ENCODE assay signal across 18 mouse cellular contexts in the genomic region with DNA sequence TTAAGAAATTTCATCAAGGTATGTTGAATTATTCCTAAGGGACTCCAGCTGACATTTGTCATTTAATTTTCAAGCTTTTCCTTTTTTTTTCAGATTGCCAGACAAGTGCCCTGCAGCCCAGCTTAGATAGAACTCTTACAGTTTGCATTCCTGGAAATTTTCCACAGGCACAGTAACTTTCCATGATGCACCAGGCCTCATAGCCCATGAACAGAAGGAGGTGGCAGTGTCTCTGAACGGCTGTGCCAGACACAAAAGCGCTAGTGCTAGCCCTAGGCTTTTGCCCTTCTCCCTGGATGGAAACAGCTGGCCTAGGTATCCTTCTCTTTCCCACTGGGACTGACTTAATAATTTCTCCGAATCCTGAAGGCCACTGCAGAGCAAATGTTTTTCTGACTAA.
A peak's percentile ranks its signal among the peaks of the same experiment; 100 is the strongest.
DNase-seq lines count a peak whose midpoint lies in the region; ATAC-seq and TF ChIP-seq lines count a peak whose summit lies in the region.
"Had no signal": no experiment of that assay in that cellular context is flagged by ENCODE, and none has a peak within 500 bp of the region (broad histone marks: within the 10 kb centered on the region; RNA-seq: fewer than 3 reads in every experiment).

No protein-coding gene starts in this region.

- H3K4me1 ChIP-seq in heart, embryonic 13.5 days = peaks cover 41% of the 10 kb centered on the region
- no peaks in the 10 kb centered on the region; the same call in 1 of the 2 replicates for H3K4me1 ChIP-seq in kidney, adult 2 months (ENCODE audit: control insufficient read depth, insufficient read depth, low read length)
- H3K4me1 ChIP-seq in kidney, embryonic 16.5 days (ENCODE audit: insufficient read depth, low read length) = no peaks in the 10 kb centered on the region
- peaks cover 3% of the 10 kb centered on the region; the same call in 1 of the 2 replicates for H3K4me1 ChIP-seq in thymus, adult 2 months (replicated peaks; ENCODE audit: control insufficient read depth, insufficient read depth, low read length)
- H3K4me1 ChIP-seq: forebrain, embryonic 12.5 days; midbrain, embryonic 13.5 days had no signal

- H3K36me3 ChIP-seq in heart, embryonic 13.5 days = no peaks in the 10 kb centered on the region
- no peaks in the 10 kb centered on the region for H3K36me3 ChIP-seq in kidney, adult 2 months (ENCODE audit: control insufficient read depth, insufficient read depth, low read length)
- H3K36me3 ChIP-seq in kidney, embryonic 16.5 days (ENCODE audit: insufficient read depth, low read length) = no peaks in the 10 kb centered on the region
- no peaks in the 10 kb centered on the region for H3K36me3 ChIP-seq in thymus, adult 2 months (ENCODE audit: control insufficient read depth, insufficient read depth, low read length)
- H3K36me3 ChIP-seq: forebrain, embryonic 12.5 days; midbrain, embryonic 13.5 days had no signal

- WGBS in heart, embryonic 13.5 days = 58% methylated on average over 3 of the region's 3 CpGs
- 54% methylated on average over 3 of the region's 3 CpGs for WGBS in kidney, adult 2 months
- WGBS in kidney, embryonic 16.5 days = 79% methylated on average over 3 of the region's 3 CpGs
- WGBS in thymus, adult 2 months = 96% methylated on average over 3 of the region's 3 CpGs

- H3K4me3 ChIP-seq in heart, embryonic 13.5 days = no peak overlapping the region
- no peak overlapping the region for H3K4me3 ChIP-seq in kidney, adult 2 months (ENCODE audit: insufficient read depth, low read depth, low read length)
- H3K4me3 ChIP-seq in kidney, embryonic 16.5 days (ENCODE audit: low read length) = no peak overlapping the region
- H3K4me3 ChIP-seq in thymus, adult 2 months (ENCODE audit: control insufficient read depth, insufficient read depth, low read length) = no peak overlapping the region
- H3K4me3 ChIP-seq: forebrain, embryonic 12.5 days; midbrain, embryonic 13.5 days; myocyte had no signal

- DNase-seq in heart, postnatal 14 days = no peak
- DNase-seq in kidney, adult 2 months = peak; percentile 70
- peak; percentile 38 for DNase-seq in adrenal gland, adult 8-10 months
- DNase-seq in kidney, postnatal 14 days = peak; percentile 66
- no peak for DNase-seq in spleen, postnatal 4 days (ENCODE audit: low spot score in 2 of 2)
- DNase-seq in thymus, adult 2 months = no peak
- DNase-seq: cerebellum, postnatal 14 days; gastrocnemius, postnatal 36 days; left cerebral cortex, postnatal 4 days; lung, adult 2 months; thymus, postnatal 4 days had no signal

- no peak overlapping the region for H3K9ac ChIP-seq in heart, embryonic 13.5 days
- H3K9ac ChIP-seq in kidney, embryonic 16.5 days (replicated peaks; ENCODE audit: low read length) = no peak overlapping the region
- H3K9ac ChIP-seq: forebrain, embryonic 12.5 days; midbrain, embryonic 13.5 days had no signal

- intact Hi-C loops in heart, postnatal 14 days (cut with DNase I) = no loop called here

- no peak for TF ChIP-seq CTCF in kidney, adult 2 months (conservative IDR thresholded peaks at IDR 0.05; ENCODE audit: insufficient read depth, insufficient read length, low read depth, low read length)
- TF ChIP-seq CTCF in thymus, adult 2 months (IDR thresholded peaks at IDR 0.05; ENCODE audit: borderline replicate concordance, control insufficient read depth, extremely low read depth, insufficient read depth, low read length, poor library complexity) = no peak

- no peaks in the 10 kb centered on the region for H3K27me3 ChIP-seq in heart, embryonic 13.5 days (replicated peaks)
- H3K27me3 ChIP-seq in kidney, adult 2 months (replicated peaks; ENCODE audit: control insufficient read depth, insufficient read depth, low read length) = no peaks in the 10 kb centered on the region
- H3K27me3 ChIP-seq in kidney, embryonic 16.5 days (ENCODE audit: insufficient read depth, low read length) = no peaks in the 10 kb centered on the region
- H3K27me3 ChIP-seq in thymus, adult 2 months (ENCODE audit: control insufficient read depth, insufficient read depth, low read length) = no peaks in the 10 kb centered on the region
- H3K27me3 ChIP-seq: forebrain, embryonic 12.5 days; midbrain, embryonic 13.5 days had no signal

- no peak for ATAC-seq in heart, embryonic 13.5 days (ENCODE audit: extremely low read depth, insufficient number of reproducible peaks, low FRiP score, low TSS enrichment)
- no peak for ATAC-seq in kidney, embryonic 16.5 days (ENCODE audit: low FRiP score, low TSS enrichment)
- ATAC-seq: midbrain, embryonic 13.5 days had no signal

- H3K27ac ChIP-seq in heart, embryonic 13.5 days (replicated peaks) = peak overlapping the region; percentile 69
- peak overlapping the region; percentile 57 for H3K27ac ChIP-seq in kidney, adult 2 months (ENCODE audit: insufficient read depth, low read depth, low read length)
- no peak overlapping the region for H3K27ac ChIP-seq in kidney, embryonic 16.5 days (ENCODE audit: low read length)
- H3K27ac ChIP-seq in thymus, adult 2 months (ENCODE audit: control insufficient read depth, insufficient read depth, low read length) = no peak overlapping the region
- H3K27ac ChIP-seq: forebrain, embryonic 12.5 days; macrophage; midbrain, embryonic 13.5 days had no signal

- no peak for TF ChIP-seq POLR2A in kidney, adult 2 months (IDR thresholded peaks at IDR 0.05; ENCODE audit: low read depth, low read length)
- no peak for TF ChIP-seq POLR2A in thymus, adult 2 months (IDR thresholded peaks at IDR 0.05; ENCODE audit: control insufficient read depth, extremely low read depth, insufficient read depth, low read length, poor library complexity)

- no peaks in the 10 kb centered on the region for H3K9me3 ChIP-seq in heart, embryonic 13.5 days
- H3K9me3 ChIP-seq in kidney, embryonic 16.5 days (ENCODE audit: low read length) = no peaks in the 10 kb centered on the region
- H3K9me3 ChIP-seq: forebrain, embryonic 12.5 days; midbrain, embryonic 13.5 days had no signal

- H3K4me2 ChIP-seq in heart, embryonic 13.5 days = no peak overlapping the region
- H3K4me2 ChIP-seq in kidney, embryonic 16.5 days (replicated peaks; ENCODE audit: low read depth, low read length) = no peak overlapping the region
- H3K4me2 ChIP-seq: forebrain, embryonic 12.5 days; liver, embryonic 11.5 days; midbrain, embryonic 13.5 days had no signal

Comparison
In these comparisons a context has a peak if more than half of its experiments do, and no peak if none do; other contexts are left out.
1. H3K27ac ChIP-seq: peak in heart, embryonic 13.5 days (single experiment) and kidney, adult 2 months (single experiment); none in kidney, embryonic 16.5 days (single experiment) and thymus, adult 2 months (single experiment).
2. DNase-seq: peak in kidney, adult 2 months (single experiment), adrenal gland, adult 8-10 months (single experiment) and kidney, postnatal 14 days (single experiment); none in heart, postnatal 14 days (0 of 2), spleen, postnatal 4 days (0 of 2) and thymus, adult 2 months (single experiment).